Mouse (Mus musculus): ENCODE results near the gene Capns1. TPM values are rescaled to one million over a fixed set of nuclear protein-coding genes. Genes with fewer than 3 reads are reported as not detected.

Capns1 gene
- polyA plus RNA-seq, 1 experiment from 2014 or later, result 68.4 TPM

Other genes with a start within 250 kb of the Capns1 start
- gene Zfp74, start 244.7 kb downstream of the Capns1 start, polyA plus RNA-seq (2015; fragmentation: Nextera tagmentation; extraction: Ambion mirVana), result 22.3 and 24.3 TPM in 2 replicates
- 3.0 and 4.2 TPM in 2 replicates for gene Zfp568, start 214.9 kb downstream of the Capns1 start, polyA plus RNA-seq (2015; fragmentation: Nextera tagmentation; extraction: Ambion mirVana)
- 14.2 and 14.7 TPM in 2 replicates for gene Zfp14, start 147.4 kb downstream of the Capns1 start, polyA plus RNA-seq (2015; fragmentation: Nextera tagmentation; extraction: Ambion mirVana)
- 16.4 and 17.5 TPM in 2 replicates for gene Zfp82, start 125.9 kb downstream of the Capns1 start, polyA plus RNA-seq (2015; fragmentation: Nextera tagmentation; extraction: Ambion mirVana)
- 2.5 and 3.3 TPM in 2 replicates for gene Gm26920, start 108.4 kb downstream of the Capns1 start, polyA plus RNA-seq (2015; fragmentation: Nextera tagmentation; extraction: Ambion mirVana)
- gene Zfp566, start 108.3 kb downstream of the Capns1 start, polyA plus RNA-seq (2015; fragmentation: Nextera tagmentation; extraction: Ambion mirVana), result 20.6 and 22.1 TPM in 2 replicates
- 112 and 137 TPM in 2 replicates for gene Zfp260, start 104.0 kb downstream of the Capns1 start, polyA plus RNA-seq (2015; fragmentation: Nextera tagmentation; extraction: Ambion mirVana)
- gene Zfp382, start 76.9 kb downstream of the Capns1 start, polyA plus RNA-seq (2015; fragmentation: Nextera tagmentation; extraction: Ambion mirVana), result 30.6 and 32.5 TPM in 2 replicates
- 17.4 and 18.0 TPM in 2 replicates for gene Zfp146, start 29.1 kb downstream of the Capns1 start, polyA plus RNA-seq (2015; fragmentation: Nextera tagmentation; extraction: Ambion mirVana)
- 2.4 and 4.1 TPM in 2 replicates for gene Cox7a1, start 14.7 kb downstream of the Capns1 start, polyA plus RNA-seq (2015; fragmentation: Nextera tagmentation; extraction: Ambion mirVana)
- gene Polr2i, start 33.1 kb upstream of the Capns1 start, polyA plus RNA-seq (2015; fragmentation: Nextera tagmentation; extraction: Ambion mirVana), result 160 and 165 TPM in 2 replicates
- gene Tbcb, start 33.5 kb upstream of the Capns1 start, polyA plus RNA-seq (2015; fragmentation: Nextera tagmentation; extraction: Ambion mirVana), result 358 and 393 TPM in 2 replicates
- gene Ovol3, start 36.9 kb upstream of the Capns1 start, polyA plus RNA-seq (2015; fragmentation: Nextera tagmentation; extraction: Ambion mirVana), result not detected in 2 replicates
- gene Thap8, start 81.3 kb upstream of the Capns1 start, polyA plus RNA-seq (2015; fragmentation: Nextera tagmentation; extraction: Ambion mirVana), result 0.36 and 0.42 TPM in 2 replicates
- gene Wdr62, start 81.6 kb upstream of the Capns1 start, polyA plus RNA-seq (2015; fragmentation: Nextera tagmentation; extraction: Ambion mirVana), result 6.2 and 8.2 TPM in 2 replicates
- gene Clip3, start 92.9 kb upstream of the Capns1 start, polyA plus RNA-seq (2015; fragmentation: Nextera tagmentation; extraction: Ambion mirVana), result 129 and 145 TPM in 2 replicates
- gene Alkbh6, start 109.9 kb upstream of the Capns1 start, polyA plus RNA-seq (2015; fragmentation: Nextera tagmentation; extraction: Ambion mirVana), result 93.6 and 104 TPM in 2 replicates
- 8.5 and 11.7 TPM in 2 replicates for gene Syne4, start 116.0 kb upstream of the Capns1 start, polyA plus RNA-seq (2015; fragmentation: Nextera tagmentation; extraction: Ambion mirVana)
- gene E130208F15Rik, start 122.9 kb upstream of the Capns1 start, polyA plus RNA-seq (2015; fragmentation: Nextera tagmentation; extraction: Ambion mirVana), result not detected in 2 replicates
- gene Sdhaf1, start 125.1 kb upstream of the Capns1 start, polyA plus RNA-seq (2015; fragmentation: Nextera tagmentation; extraction: Ambion mirVana), result 18.0 and 19.3 TPM in 2 replicates
- gene Lrfn3, start 164.0 kb upstream of the Capns1 start, polyA plus RNA-seq (2015; fragmentation: Nextera tagmentation; extraction: Ambion mirVana), result 10.4 and 13.4 TPM in 2 replicates
- 14.0 and 19.1 TPM in 2 replicates for gene Tyrobp, start 214.9 kb upstream of the Capns1 start, polyA plus RNA-seq (2015; fragmentation: Nextera tagmentation; extraction: Ambion mirVana)
- gene Hcst, start 221.0 kb upstream of the Capns1 start, polyA plus RNA-seq (2015; fragmentation: Nextera tagmentation; extraction: Ambion mirVana), result not detected in 2 replicates
- 2.3 and 3.4 TPM in 2 replicates for gene Nfkbid, start 222.9 kb upstream of the Capns1 start, polyA plus RNA-seq (2015; fragmentation: Nextera tagmentation; extraction: Ambion mirVana)
- 584 and 649 TPM in 2 replicates for gene Aplp1, start 246.7 kb upstream of the Capns1 start, polyA plus RNA-seq (2015; fragmentation: Nextera tagmentation; extraction: Ambion mirVana)

All from forebrain, embryonic 16.5 days (tissue).